Mouse (Mus musculus): ENCODE measurements around the gene Fundc1. TPM values are rescaled to one million over a fixed set of nuclear protein-coding genes. Genes with fewer than 3 reads are reported as not detected.

The Fundc1 gene
- polyA plus RNA-seq (2015; fragmentation: Nextera tagmentation; extraction: Ambion mirVana), result 27.7 and 31.6 TPM in 2 replicates

DNA sequence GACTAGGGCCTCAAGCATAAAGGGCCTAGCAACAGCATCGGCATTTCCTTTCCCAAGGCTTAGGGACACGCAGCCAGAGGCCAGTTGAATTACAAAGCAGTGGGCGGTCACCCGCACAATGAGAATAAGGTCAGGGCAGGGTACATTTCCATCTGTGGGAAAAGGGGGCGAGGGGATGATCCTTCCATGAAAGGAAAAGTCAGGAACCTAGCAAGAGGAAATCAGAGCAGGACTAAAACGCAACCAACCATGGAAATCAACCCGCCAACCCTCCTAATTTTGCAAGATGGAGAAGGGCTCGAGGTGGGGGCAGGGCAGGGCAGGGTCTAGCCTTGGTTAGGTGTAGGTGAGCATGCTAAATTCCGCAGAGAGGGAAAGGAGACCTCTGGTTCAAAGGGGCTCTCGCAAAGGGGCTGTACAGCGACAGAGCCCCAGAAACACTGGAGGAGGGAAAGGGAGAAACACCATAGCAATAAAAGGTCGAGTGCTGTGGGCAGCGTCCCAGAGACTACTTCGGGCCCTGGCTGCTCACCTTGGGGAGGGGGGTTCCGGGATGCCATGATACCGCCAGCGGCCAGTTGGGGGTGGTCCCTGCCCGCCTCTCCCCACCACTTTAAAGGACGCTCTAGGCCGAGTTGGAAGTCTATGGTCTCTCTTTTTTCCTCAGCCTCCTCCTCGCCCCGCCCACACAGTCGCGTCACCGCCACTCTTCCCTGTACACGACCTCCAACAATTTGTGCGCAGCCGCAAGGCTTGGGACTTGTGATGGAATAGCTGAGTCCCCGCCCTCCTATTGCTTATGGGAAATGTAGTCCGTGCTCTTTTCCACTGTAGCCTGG, at the start of gene Fundc1:
Fundc1 (minus strand) TSS at position 705 of the 839 bp plus-strand sequence.

Data from skeletal muscle tissue, postnatal 0 days (tissue).